ENCODE assay signal across 27 mouse cellular contexts in the genomic region with DNA sequence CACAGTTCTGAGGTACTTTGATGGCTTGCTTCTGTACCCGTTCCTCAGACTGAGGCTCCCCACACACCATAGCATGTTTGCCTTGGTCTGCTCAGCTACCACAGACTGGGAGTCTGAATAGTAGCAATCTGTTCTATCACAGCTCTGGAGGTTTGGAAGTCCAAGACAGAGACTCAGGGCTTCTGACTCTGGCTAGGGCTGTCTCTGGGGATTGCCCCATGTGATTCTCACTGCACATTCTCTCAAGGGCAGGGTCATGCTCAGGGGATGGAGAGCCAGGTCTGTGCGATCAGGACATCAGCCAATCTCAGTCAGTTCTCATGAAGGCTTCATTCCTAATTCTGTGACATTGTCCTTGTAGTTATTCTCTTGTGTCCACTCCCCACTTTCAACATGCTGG.
"Had no signal": no experiment of that assay in that cellular context is flagged by ENCODE, and none has a peak within 500 bp of the region (broad histone marks: within the 10 kb centered on the region; RNA-seq: fewer than 3 reads in every experiment).

No protein-coding gene starts in this region.

- H3K9me3 ChIP-seq: embryonic facial prominence, embryonic 10.5 days; embryonic facial prominence, embryonic 12.5 days; embryonic facial prominence, embryonic 13.5 days; embryonic facial prominence, embryonic 15.5 days; forebrain, embryonic 10.5 days; forebrain, embryonic 12.5 days; forebrain, embryonic 13.5 days; forebrain, embryonic 15.5 days had no signal

- H3K4me1 ChIP-seq: forebrain, embryonic 12.5 days; forebrain, embryonic 13.5 days; forebrain, embryonic 15.5 days had no signal

- H3K4me2 ChIP-seq: embryonic facial prominence, embryonic 12.5 days; embryonic facial prominence, embryonic 13.5 days; embryonic facial prominence, embryonic 15.5 days; forebrain, embryonic 12.5 days; forebrain, embryonic 13.5 days; forebrain, embryonic 15.5 days had no signal

- ATAC-seq: forebrain, embryonic 13.5 days; forebrain, embryonic 14.5 days; forebrain, embryonic 15.5 days; forebrain, embryonic 16.5 days; forebrain, postnatal 0 days had no signal

- DNase-seq: cerebellum, adult 2 months; cerebellum, adult 8-10 months; cerebellum, adult 9-10 months; cerebellum, adult 9-11 months; cerebellum, postnatal 10 days; cerebellum, postnatal 14 days; cerebellum, postnatal 25 days; cerebellum, postnatal 36 days; embryo, embryonic 11 days; forebrain, postnatal 0 days; gastrocnemius, adult 2 months; gastrocnemius, postnatal 10 days; gastrocnemius, postnatal 14 days; gastrocnemius, postnatal 25 days; gastrocnemius, postnatal 36 days; heart, adult 2 months had no signal

- H3K9ac ChIP-seq: embryonic facial prominence, embryonic 12.5 days; embryonic facial prominence, embryonic 13.5 days; embryonic facial prominence, embryonic 15.5 days; forebrain, embryonic 12.5 days; forebrain, embryonic 13.5 days; forebrain, embryonic 15.5 days; forebrain, postnatal 0 days had no signal

- H3K27me3 ChIP-seq: embryonic facial prominence, embryonic 12.5 days; embryonic facial prominence, embryonic 13.5 days; embryonic facial prominence, embryonic 15.5 days; forebrain, embryonic 12.5 days; forebrain, embryonic 13.5 days; forebrain, embryonic 15.5 days had no signal

- H3K4me3 ChIP-seq: embryonic facial prominence, embryonic 10.5 days; embryonic facial prominence, embryonic 12.5 days; embryonic facial prominence, embryonic 13.5 days; embryonic facial prominence, embryonic 15.5 days; erythroblast, embryonic 14.5 days; forebrain, embryonic 10.5 days; forebrain, embryonic 12.5 days; forebrain, embryonic 13.5 days; forebrain, embryonic 15.5 days; gastrocnemius, adult 2 months; heart, adult 2 months had no signal

- H3K36me3 ChIP-seq: embryonic facial prominence, embryonic 10.5 days; embryonic facial prominence, embryonic 12.5 days; embryonic facial prominence, embryonic 13.5 days; embryonic facial prominence, embryonic 15.5 days; forebrain, embryonic 10.5 days; forebrain, embryonic 12.5 days; forebrain, embryonic 15.5 days had no signal

- H3K27ac ChIP-seq: embryonic facial prominence, embryonic 10.5 days; embryonic facial prominence, embryonic 12.5 days; embryonic facial prominence, embryonic 13.5 days; embryonic facial prominence, embryonic 15.5 days; forebrain, embryonic 10.5 days; forebrain, embryonic 12.5 days; forebrain, embryonic 13.5 days; forebrain, embryonic 15.5 days; gastrocnemius, adult 2 months; heart, adult 2 months had no signal
